Mouse (Mus musculus) thymus, adult 2 months (tissue): ENCODE data around the gene Tnfsf15. TPM values are rescaled to one million over a fixed set of nuclear protein-coding genes. Genes with fewer than 3 reads are reported as not detected.

Experiments used
- DNase-seq: peaks from one replicate; pipeline ENCODE4 v3.0.0; 2021
- H3K27ac ChIP-seq: fragments of 200-500 bp; 2 replicates; pipeline ENCODE4 v1.5.1; 2012; ENCODE audit warnings: low read length, control low read depth; ENCODE audit not compliant: control insufficient read depth, insufficient read depth
- H3K27me3 ChIP-seq: fragments of 200-500 bp; 2 replicates; pipeline ENCODE4 v1.6.1; 2012; ENCODE audit warnings: mild to moderate bottlenecking, low read length, moderate library complexity, mixed read lengths; ENCODE audit not compliant: control insufficient read depth, insufficient read depth
- H3K36me3 ChIP-seq: fragments of 200-500 bp; 2 replicates; pipeline ENCODE4 v1.6.1; 2012; ENCODE audit warnings: mild to moderate bottlenecking, low read length, moderate library complexity; ENCODE audit not compliant: control insufficient read depth, insufficient read depth
- H3K4me1 ChIP-seq: fragments of 200-500 bp; replicated peaks from 2 replicates; pipeline ENCODE4 v1.6.1; 2012; ENCODE audit warnings: low read length; ENCODE audit not compliant: control insufficient read depth, insufficient read depth
- H3K4me3 ChIP-seq: fragments of 200-500 bp; 2 replicates; pipeline ENCODE4 v1.5.1; 2012; ENCODE audit warnings: mild to moderate bottlenecking, low read length, control low read depth, moderate library complexity; ENCODE audit not compliant: control insufficient read depth, insufficient read depth
- CTCF ChIP-seq: fragments of 200-500 bp; IDR thresholded peaks from 2 replicates; pipeline ENCODE4 v1.5.1; 2012; ENCODE audit warnings: mild to moderate bottlenecking, control low read depth, low read length, moderate library complexity, borderline replicate concordance; ENCODE audit not compliant: control insufficient read depth, poor library complexity, insufficient read depth; ENCODE audit errors: extremely low read depth
- POLR2A ChIP-seq: fragments of 200-500 bp; IDR thresholded peaks from 2 replicates; pipeline ENCODE4 v1.6.1; 2012; ENCODE audit warnings: mild to moderate bottlenecking, low read length, control low read depth, moderate library complexity; ENCODE audit not compliant: control insufficient read depth, poor library complexity, insufficient read depth; ENCODE audit errors: extremely low read depth
- WGBS: fragments of 180-500 bp; shearing (Covaris S2); methylation state at CpG from one replicate; pipeline ENCODE4 v1.1.7; 2018; 5-methylcytosine and 5-hydroxymethylcytosine counted together
- polyA plus RNA-seq: library from polyadenylated mRNA; depleted of rRNA; stranded (reverse); fragments of >200 nt; gene quantifications from 2 replicates; pipeline ENCODE4 v1.2.3, GENCODE M21; 2012

Gene Tnfsf15
- polyA plus RNA-seq, 1 experiment: 0.27 TPM

DNA sequence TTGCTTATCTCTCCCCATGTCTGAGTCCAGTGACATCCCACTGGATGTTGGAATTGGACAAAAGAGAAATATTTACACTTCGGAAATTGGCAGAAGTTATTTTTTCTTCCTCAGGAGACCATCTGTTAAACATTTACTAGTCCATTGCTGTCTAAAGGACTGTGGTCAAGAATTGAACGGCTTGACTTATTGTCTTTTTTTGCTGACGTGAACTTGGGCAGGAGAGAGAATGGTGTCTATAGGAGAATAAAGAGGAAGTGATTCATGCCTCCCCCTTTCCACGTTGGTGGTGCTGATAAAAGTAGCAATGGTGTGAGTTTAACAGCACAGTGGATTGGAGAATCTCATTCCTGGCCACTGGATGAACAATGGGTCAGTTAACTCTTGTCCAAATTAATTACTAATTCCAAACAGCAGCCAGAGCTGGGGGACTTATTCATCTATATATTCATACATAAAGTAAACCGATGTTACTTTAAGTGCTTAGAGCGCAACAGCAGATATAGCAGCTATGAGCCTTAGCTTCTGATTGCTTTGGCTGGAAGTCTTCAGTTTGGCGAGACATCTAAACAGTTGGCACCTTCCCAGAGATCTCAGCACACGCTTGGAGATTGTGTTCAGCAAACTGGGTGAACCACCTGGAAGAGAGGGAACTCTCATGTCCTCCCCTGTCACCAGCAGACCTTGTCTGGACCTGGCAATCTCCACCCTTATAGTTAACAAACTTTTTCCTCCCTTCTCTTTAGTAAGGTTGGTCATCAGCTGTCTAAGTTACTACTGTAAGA, 28.6 kb upstream of the Tnfsf15 start:
- no peaks in the 10 kb centered on the region for H3K27me3 ChIP-seq
- no peak for DNase-seq
- TF ChIP-seq POLR2A: no peak
- TF ChIP-seq CTCF: no peak
- no peak overlapping the region for H3K27ac ChIP-seq
- H3K4me3 ChIP-seq: no peak overlapping the region
- H3K36me3 ChIP-seq: no peaks in the 10 kb centered on the region
- 63% methylated on average over 8 of the region's 8 CpGs for WGBS
- no peaks in the 10 kb centered on the region for H3K4me1 ChIP-seq

DNA sequence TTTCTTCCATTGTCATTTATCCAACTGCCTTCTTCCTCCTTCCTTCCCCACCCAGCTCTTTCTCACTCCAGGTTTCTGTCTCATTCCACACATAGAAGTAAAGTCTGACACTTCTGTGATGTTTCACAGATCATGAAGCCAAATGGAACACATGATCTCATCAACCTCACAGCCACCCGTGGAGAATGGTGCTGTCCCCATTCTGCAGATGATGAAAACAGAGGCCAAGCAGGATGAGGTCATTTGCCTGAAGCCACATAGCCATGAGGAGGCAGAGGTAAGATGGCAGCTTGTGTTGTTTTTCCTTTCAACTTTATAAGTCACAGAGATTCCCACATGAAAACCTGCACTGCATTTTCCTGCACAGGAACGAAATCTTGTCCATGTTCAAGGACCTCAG, 27.6 kb upstream of the Tnfsf15 start:
- no peak for DNase-seq
- 86% methylated on average over 2 of the region's 2 CpGs for WGBS
- Histone ChIP-seq H3K27ac (no peak overlapping the region), H3K36me3 (no peaks in the 10 kb centered on the region), H3K4me1 (no peaks in the 10 kb centered on the region), H3K4me3 (no peak overlapping the region), H3K27me3 (no peaks in the 10 kb centered on the region)
- TF ChIP-seq POLR2A (no peak), CTCF (no peak)

DNA sequence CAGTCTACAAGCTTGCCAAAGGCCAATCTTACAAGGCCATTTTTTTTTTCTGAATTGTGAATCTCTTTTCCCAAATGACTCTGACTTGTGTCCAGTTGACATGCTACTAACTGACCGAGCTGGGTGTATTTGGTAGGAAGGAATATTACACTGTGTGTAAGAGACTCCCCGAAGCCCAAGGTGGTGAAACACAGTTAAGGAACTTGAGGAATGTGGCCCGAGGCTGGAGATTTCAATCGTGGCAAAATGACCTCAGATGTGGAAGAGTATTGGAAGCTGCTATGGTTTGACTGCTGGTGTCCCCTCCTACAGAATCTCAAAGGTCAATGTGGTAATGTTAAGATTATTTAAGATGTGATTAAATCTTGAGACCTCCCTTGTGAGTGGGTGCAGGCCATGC, 26.4 kb upstream of the Tnfsf15 start:
- H3K36me3 ChIP-seq: no peaks in the 10 kb centered on the region
- no peak for TF ChIP-seq POLR2A
- no peak for TF ChIP-seq CTCF
- H3K27ac ChIP-seq: no peak overlapping the region
- no peak for DNase-seq
- 93% methylated on average over 4 of the region's 4 CpGs for WGBS
- H3K4me1 ChIP-seq: no peaks in the 10 kb centered on the region
- no peaks in the 10 kb centered on the region for H3K27me3 ChIP-seq
- H3K4me3 ChIP-seq: no peak overlapping the region

DNA sequence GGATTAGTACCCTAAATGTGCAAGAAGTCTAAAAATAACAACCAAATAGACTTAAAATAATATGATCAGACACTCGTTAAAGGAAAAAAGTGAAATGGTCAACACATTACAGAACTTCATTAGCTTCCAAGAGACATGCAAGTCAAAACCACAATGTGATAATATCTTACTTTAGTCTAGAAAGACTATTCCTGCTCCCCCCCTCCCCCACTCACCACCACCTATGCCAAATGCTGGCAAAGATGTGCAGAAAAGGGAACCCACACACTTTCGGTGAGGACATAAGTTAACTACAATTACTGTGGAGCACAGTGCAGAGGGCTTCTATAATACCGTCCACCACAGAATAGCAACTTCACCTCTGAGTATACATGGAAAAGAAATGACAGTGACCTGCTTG, 24.2 kb upstream of the Tnfsf15 start:
- H3K4me1 ChIP-seq: no peaks in the 10 kb centered on the region
- no peak overlapping the region for H3K4me3 ChIP-seq
- H3K27ac ChIP-seq: no peak overlapping the region
- DNase-seq: no peak
- no peak for TF ChIP-seq CTCF
- TF ChIP-seq POLR2A: no peak
- H3K36me3 ChIP-seq: no peaks in the 10 kb centered on the region
- no peaks in the 10 kb centered on the region for H3K27me3 ChIP-seq
- WGBS: 6% methylated on average over 3 of the region's 3 CpGs

DNA sequence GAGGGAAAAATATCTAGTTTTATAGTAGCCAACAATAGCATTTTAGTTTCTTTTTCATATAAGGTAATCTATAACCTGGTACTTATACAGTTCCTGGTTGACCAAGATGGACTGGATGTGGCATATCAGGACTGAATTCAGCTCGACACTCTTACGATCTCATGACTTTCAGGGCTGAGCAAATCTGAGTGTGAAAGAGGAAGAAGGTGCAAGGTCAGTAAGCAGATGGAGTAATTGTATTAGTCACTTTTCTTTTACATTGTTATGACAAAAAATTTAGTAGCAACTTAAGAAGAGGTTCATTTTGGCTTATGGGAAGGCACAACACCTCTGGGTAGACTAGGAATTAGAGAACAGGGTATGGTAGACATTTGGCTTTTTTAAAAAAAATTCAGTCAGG, 20.1 kb upstream of the Tnfsf15 start:
- no peak for TF ChIP-seq POLR2A
- no peak for TF ChIP-seq CTCF

DNA sequence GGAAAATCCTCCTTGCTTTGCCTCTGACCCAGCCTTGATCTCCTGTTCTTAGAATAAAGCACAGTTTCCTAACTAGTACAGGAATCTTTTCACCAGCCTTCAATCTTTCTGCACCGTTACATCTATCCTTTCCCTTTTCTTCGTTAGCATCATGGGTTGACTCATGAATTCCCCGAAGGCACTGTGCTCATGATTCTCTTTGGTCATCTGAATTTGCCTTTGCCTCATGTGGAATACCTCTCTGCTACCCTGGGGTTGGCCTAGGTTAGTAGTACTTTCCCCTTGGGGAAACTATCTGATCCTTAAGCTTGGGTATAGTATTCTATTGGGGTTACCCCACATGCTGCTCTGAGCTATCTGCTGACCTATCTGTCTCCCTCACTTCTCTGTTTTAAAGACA, 15.0 kb upstream of the Tnfsf15 start:
- Histone ChIP-seq H3K27ac (no peak overlapping the region), H3K4me1 (no peaks in the 10 kb centered on the region), H3K36me3 (no peaks in the 10 kb centered on the region), H3K27me3 (no peaks in the 10 kb centered on the region), H3K4me3 (no peak overlapping the region)
- TF ChIP-seq CTCF (no peak), POLR2A (no peak)
- no peak for DNase-seq
- 93% methylated on average over 3 of the region's 3 CpGs for WGBS

More for the DNA sequence above, 20.1 kb upstream of the Tnfsf15 start:
- Histone ChIP-seq H3K27me3 (no peaks in the 10 kb centered on the region), H3K36me3 (no peaks in the 10 kb centered on the region), H3K4me1 (no peaks in the 10 kb centered on the region), H3K27ac (no peak overlapping the region), H3K4me3 (no peak overlapping the region)
- 73% methylated on average over 2 of the region's 2 CpGs for WGBS
- DNase-seq: no peak

DNA sequence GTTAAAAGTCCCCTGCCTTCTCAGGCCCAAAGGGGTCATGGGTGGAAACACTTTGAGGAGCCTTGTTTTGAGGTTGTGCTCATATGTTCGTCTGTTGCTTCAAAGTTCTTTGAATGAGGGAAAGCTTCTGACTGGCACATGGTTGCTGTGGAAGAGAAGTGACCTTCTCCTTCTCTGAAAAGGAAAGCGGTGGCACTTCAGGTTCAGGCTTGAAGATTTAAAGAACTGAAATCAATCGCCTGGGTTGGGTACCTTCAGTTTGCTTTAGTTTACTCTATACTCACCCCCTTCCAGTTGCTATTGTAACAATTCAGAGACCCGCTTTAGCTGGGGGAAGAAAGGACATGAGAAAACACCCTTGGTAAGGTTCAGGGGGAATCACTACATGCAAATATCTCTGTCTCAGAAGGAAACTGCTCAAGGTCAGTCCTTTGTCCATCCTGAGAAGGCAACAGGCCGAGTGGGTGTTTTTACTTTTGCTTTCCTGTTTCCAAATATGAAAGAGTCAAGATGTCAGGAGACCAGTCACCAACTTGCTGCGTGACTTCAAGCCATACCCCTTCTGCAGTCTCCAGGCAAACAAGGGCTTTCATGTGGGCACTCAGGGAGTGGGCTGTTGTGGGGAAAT, 12.7 kb upstream of the Tnfsf15 start:
- Histone ChIP-seq H3K36me3 (no peaks in the 10 kb centered on the region), H3K4me3 (no peak overlapping the region), H3K27ac (no peak overlapping the region), H3K27me3 (no peaks in the 10 kb centered on the region), H3K4me1 (no peaks in the 10 kb centered on the region)
- DNase-seq: no peak
- no peak for TF ChIP-seq CTCF
- TF ChIP-seq POLR2A: no peak
- WGBS: 80% methylated on average over 6 of the region's 6 CpGs
